In the genomic region with DNA sequence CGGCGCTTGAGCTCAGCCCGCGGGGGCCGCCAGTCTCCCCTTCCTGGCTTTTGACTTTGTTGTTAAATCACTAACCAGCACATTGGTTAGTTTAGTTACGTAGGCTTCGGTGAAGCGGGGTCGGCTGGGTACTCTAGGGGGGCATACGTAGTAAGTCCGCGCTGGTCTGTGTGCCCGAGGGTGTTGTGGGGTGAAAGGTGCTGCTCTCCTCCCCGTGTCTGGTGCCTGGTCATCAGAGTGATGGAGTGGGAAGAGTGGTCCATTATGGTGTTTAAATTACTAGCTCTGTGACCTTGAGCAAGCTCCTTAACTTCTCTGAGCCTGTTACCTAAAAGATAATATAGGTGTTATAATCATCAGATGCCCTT, we compare ENCODE assay signal across 8 mouse cellular contexts. TPM values are rescaled to one million over a fixed set of nuclear protein-coding genes. Genes with fewer than 3 reads are reported as not detected.
DNase-seq lines count a peak whose midpoint lies in the region; ATAC-seq and TF ChIP-seq lines count a peak whose summit lies in the region.

No protein-coding gene starts in this region.

- no peaks in the 10 kb centered on the region for H3K9me3 ChIP-seq in liver, embryonic 12.5 days (replicated peaks)
- no peaks in the 10 kb centered on the region for H3K9me3 ChIP-seq in stomach, embryonic 16.5 days (replicated peaks; ENCODE audit: control insufficient read depth, low read length)

- WGBS in cerebellum, adult 2 months, result 5% methylated on average over 14 of the region's 14 CpGs
- 2% methylated on average over 14 of the region's 14 CpGs for WGBS in liver, embryonic 12.5 days (ENCODE audit: insufficient replicate concordance)
- WGBS in stomach, embryonic 16.5 days, result 2% methylated on average over 14 of the region's 14 CpGs

- H3K4me1 ChIP-seq in cerebellum, adult 2 months (ENCODE audit: control insufficient read depth, insufficient read depth, low read length), result no peaks in the 10 kb centered on the region; the same call in 1 of the 2 replicates
- no peaks in the 10 kb centered on the region; the same call in 1 of the 2 replicates for H3K4me1 ChIP-seq in liver, embryonic 12.5 days
- peaks cover 9% of the 10 kb centered on the region; the same call in 1 of the 2 replicates for H3K4me1 ChIP-seq in stomach, embryonic 16.5 days (ENCODE audit: control insufficient read depth, insufficient read depth, low read length)

- TF ChIP-seq CTCF in cerebellum, adult 2 months (IDR thresholded peaks at IDR 0.05; ENCODE audit: borderline replicate concordance, insufficient read depth, low read depth, low read length), result no peak

- peak overlapping the region; percentile 75 for H3K4me2 ChIP-seq in liver, embryonic 12.5 days
- H3K4me2 ChIP-seq in stomach, embryonic 16.5 days (ENCODE audit: low read depth, low read length), result peak overlapping the region; percentile 94

- no peak overlapping the region for H3K9ac ChIP-seq in liver, embryonic 12.5 days
- peak overlapping the region; percentile 85 for H3K9ac ChIP-seq in stomach, embryonic 16.5 days (ENCODE audit: low read length)

- H3K36me3 ChIP-seq in liver, embryonic 12.5 days, result no peaks in the 10 kb centered on the region
- no peaks in the 10 kb centered on the region for H3K36me3 ChIP-seq in stomach, embryonic 16.5 days (ENCODE audit: control insufficient read depth, insufficient read depth, low read length)

- no peak for TF ChIP-seq POLR2A in cerebellum, adult 2 months (IDR thresholded peaks at IDR 0.05; ENCODE audit: borderline replicate concordance, insufficient read depth, low read length)

- H3K27me3 ChIP-seq in cerebellum, adult 2 months (ENCODE audit: control insufficient read depth, insufficient read depth, low read length), result no peaks in the 10 kb centered on the region
- H3K27me3 ChIP-seq in liver, embryonic 12.5 days (replicated peaks), result peaks cover 66% of the 10 kb centered on the region
- H3K27me3 ChIP-seq in stomach, embryonic 16.5 days (ENCODE audit: control insufficient read depth, insufficient read depth, low read length), result no peaks in the 10 kb centered on the region; the same call in 1 of the 2 replicates

- no peak for DNase-seq in cerebellum, adult 2 months
- no peak for DNase-seq in cerebellum, postnatal 36 days
- DNase-seq in retina, embryonic 14.5 days (ENCODE audit: low spot score), result peak; percentile 39
- no peak for DNase-seq in retina, postnatal 1 day
- no peak for DNase-seq in gastrocnemius, postnatal 4 days (ENCODE audit: low spot score in 2 of 2)
- no peak for DNase-seq in cerebellum, adult 9-10 months

- H3K4me3 ChIP-seq in cerebellum, adult 2 months (replicated peaks; ENCODE audit: insufficient read depth, low read depth, low read length), result peak overlapping the region; percentile 43
- peak overlapping the region; percentile 53 for H3K4me3 ChIP-seq in liver, embryonic 12.5 days
- peak overlapping the region; percentile 68 for H3K4me3 ChIP-seq in stomach, embryonic 16.5 days (replicated peaks; ENCODE audit: low read length)

- no peak for ATAC-seq in liver, embryonic 12.5 days
- ATAC-seq in stomach, embryonic 16.5 days (ENCODE audit: insufficient read depth, low FRiP score), result no peak

- H3K27ac ChIP-seq in cerebellum, adult 2 months (ENCODE audit: insufficient read depth, low read length), result no peak overlapping the region
- no peak overlapping the region for H3K27ac ChIP-seq in liver, embryonic 12.5 days
- H3K27ac ChIP-seq in stomach, embryonic 16.5 days (ENCODE audit: low read length), result peak overlapping the region; percentile 39

RNA-seq across cellular contexts. Expression of a gene that starts 0.5 kb away (rescaled TPM):
- polyA plus RNA-seq in cerebellum, adult 2 months (2012; rRNA removed), result 7.5 and 10.7 TPM in 2 replicates
- polyA plus RNA-seq in liver, embryonic 12.5 days (2016; fragmentation: Nextera tagmentation; extraction: Ambion mirVana), result 0.12 TPM in 1 of 2 replicates, not detected in the other
- 20.8 and 26.4 TPM in 2 replicates for polyA plus RNA-seq in stomach, embryonic 16.5 days (2015; fragmentation: Nextera tagmentation; extraction: Ambion mirVana)
- total RNA-seq in gastrocnemius, postnatal 4 days (2021), result not detected
